Mouse (Mus musculus) kidney, embryonic 15.5 days (tissue): Measurements from ENCODE around the gene Pcnx. TPM values are rescaled to one million over a fixed set of nuclear protein-coding genes. Genes with fewer than 3 reads are reported as not detected.
"Not testable (repeated sequence)": the region's sequence is repeated elsewhere in the genome, so short reads cannot be mapped to it uniquely, and the experiment has no call there.

ENCODE experiments used
- ATAC-seq: fragments of 200-750 bp; cut with Nextera tagmentation; replicated peaks from 2 replicates; pipeline ENCODE4 v1.8.0; 2017; ENCODE audit warnings: moderate TSS enrichment; ENCODE audit not compliant: low FRiP score
- H3K27ac ChIP-seq: fragments of 300-500 bp; sonication (generic); 2 replicates; pipeline ENCODE4 v1.5.1; 2015; ENCODE audit warnings: mild to moderate bottlenecking, inconsistent platforms
- H3K27me3 ChIP-seq: fragments of 300-500 bp; sonication (generic); 2 replicates; pipeline ENCODE4 v1.6.1; 2015; ENCODE audit warnings: inconsistent platforms
- H3K36me3 ChIP-seq: fragments of 300-500 bp; sonication (generic); 2 replicates; pipeline ENCODE4 v1.6.1; 2015; ENCODE audit warnings: inconsistent platforms
- H3K4me1 ChIP-seq: fragments of 300-500 bp; sonication (generic); 2 replicates; pipeline ENCODE4 v1.6.1; 2015; ENCODE audit warnings: inconsistent platforms
- H3K4me2 ChIP-seq: fragments of 300-500 bp; sonication (generic); 2 replicates; pipeline ENCODE4 v1.6.1; 2015; ENCODE audit warnings: moderate library complexity, mild to moderate bottlenecking, inconsistent platforms
- H3K4me3 ChIP-seq: fragments of 300-500 bp; sonication (generic); replicated peaks from 2 replicates; pipeline ENCODE4 v1.5.1; 2015; ENCODE audit warnings: mild to moderate bottlenecking, inconsistent platforms
- H3K9ac ChIP-seq: fragments of 300-500 bp; sonication (generic); 2 replicates; pipeline ENCODE4 v1.6.1; 2015; ENCODE audit warnings: mild to moderate bottlenecking, inconsistent platforms
- H3K9me3 ChIP-seq: fragments of 300-500 bp; sonication (generic); replicated peaks from 2 replicates; pipeline ENCODE4 v1.6.1; 2016; ENCODE audit warnings: inconsistent platforms
- WGBS: fragments of 180-500 bp; shearing (Covaris S2); methylation state at CpG from one replicate; pipeline ENCODE4 v1.1.7; 2015; ENCODE audit warnings: mixed read lengths; 5-methylcytosine and 5-hydroxymethylcytosine counted together
- polyA plus RNA-seq: library from polyadenylated mRNA; unstranded; fragments of >200 nt; fragmentation: Nextera tagmentation; extraction: Ambion mirVana; gene quantifications from 2 replicates; pipeline ENCODE4 v1.2.1, GENCODE M21; 2015

Gene Pcnx
- polyA plus RNA-seq, 1 experiment from 2014 or later, result 10.2 TPM

- no peak for ATAC-seq
- Histone ChIP-seq H3K9me3 (no peaks in the 10 kb centered on the region), H3K9ac (no peak overlapping the region), H3K36me3 (peaks cover 95% of the 10 kb centered on the region), H3K4me1 (no peaks in the 10 kb centered on the region), H3K27me3 (no peaks in the 10 kb centered on the region), H3K4me3 (no peak overlapping the region), H3K27ac (no peak overlapping the region), H3K4me2 (no peak overlapping the region)
- 91% methylated on average over 2 of the region's 2 CpGs for WGBS
These were observed 119.5 kb downstream of the Pcnx start for GRCm38 (mm10) chr12:81979312-81979711.

GRCm38 (mm10) chr12:81992106-81992505 is 132.3 kb downstream of the Pcnx start:
- Histone ChIP-seq H3K36me3 (peaks cover 90% of the 10 kb centered on the region), H3K27ac (no peak overlapping the region), H3K4me2 (no peak overlapping the region), H3K9me3 (no peaks in the 10 kb centered on the region), H3K9ac (no peak overlapping the region), H3K27me3 (no peaks in the 10 kb centered on the region), H3K4me3 (no peak overlapping the region), H3K4me1 (peaks cover 6% of the 10 kb centered on the region; the same call in 1 of the 2 replicates)
- no peak for ATAC-seq
- 91% methylated on average over 4 of the region's 4 CpGs for WGBS

- 76% methylated on average over 6 of the region's 6 CpGs for WGBS
- H3K9me3 ChIP-seq, result no peaks in the 10 kb centered on the region
- no peak overlapping the region for H3K4me3 ChIP-seq
- H3K9ac ChIP-seq, result no peak overlapping the region
- ATAC-seq, result no peak
- H3K4me1 ChIP-seq, result peaks cover 6% of the 10 kb centered on the region; the same call in 1 of the 2 replicates
- H3K36me3 ChIP-seq, result peaks cover 86% of the 10 kb centered on the region
- no peak overlapping the region for H3K27ac ChIP-seq
- no peaks in the 10 kb centered on the region for H3K27me3 ChIP-seq
- no peak overlapping the region for H3K4me2 ChIP-seq
These were observed 133.2 kb downstream of the Pcnx start for GRCm38 (mm10) chr12:81992996-81993395.

GRCm38 (mm10) chr12:81994911-81995667 is 135.3 kb downstream of the Pcnx start:
- Histone ChIP-seq H3K4me1 (peaks cover 6% of the 10 kb centered on the region; the same call in 1 of the 2 replicates), H3K4me3 (no peak overlapping the region), H3K4me2 (no peak overlapping the region), H3K9me3 (no peaks in the 10 kb centered on the region), H3K9ac (no peak overlapping the region), H3K27me3 (no peaks in the 10 kb centered on the region), H3K27ac (no peak overlapping the region), H3K36me3 (peaks cover 68% of the 10 kb centered on the region)
- WGBS, result 88% methylated on average over 20 of the region's 20 CpGs
- no peak for ATAC-seq

- Histone ChIP-seq H3K9ac (no peak overlapping the region), H3K27ac (no peak overlapping the region), H3K27me3 (no peaks in the 10 kb centered on the region), H3K4me3 (no peak overlapping the region), H3K9me3 (no peaks in the 10 kb centered on the region), H3K36me3 (peaks cover 53% of the 10 kb centered on the region), H3K4me2 (no peak overlapping the region), H3K4me1 (no peaks in the 10 kb centered on the region)
- no peak for ATAC-seq
- WGBS, result 78% methylated on average over 14 of the region's 14 CpGs
These were observed 137.0 kb downstream of the Pcnx start for GRCm38 (mm10) chr12:81996679-81997362.

GRCm38 (mm10) chr12:81997497-81997896 is 137.7 kb downstream of the Pcnx start:
- no peak overlapping the region for H3K4me2 ChIP-seq
- H3K27me3 ChIP-seq, result no peaks in the 10 kb centered on the region
- H3K4me3 ChIP-seq, result no peak overlapping the region
- peaks cover 46% of the 10 kb centered on the region for H3K36me3 ChIP-seq
- no peaks in the 10 kb centered on the region for H3K4me1 ChIP-seq
- no peak overlapping the region for H3K27ac ChIP-seq
- 46% methylated on average over 3 of the region's 3 CpGs for WGBS
- H3K9ac ChIP-seq, result no peak overlapping the region
- no peaks in the 10 kb centered on the region for H3K9me3 ChIP-seq
- ATAC-seq, result no peak

- not testable (repeated sequence) for H3K4me2 ChIP-seq, H3K27me3 ChIP-seq, H3K27ac ChIP-seq, H3K4me3 ChIP-seq, H3K36me3 ChIP-seq, H3K4me1 ChIP-seq, H3K9me3 ChIP-seq, H3K9ac ChIP-seq
- peak; percentile 79 for ATAC-seq
- WGBS, result no CpG with 5 or more reads among the region's 6 CpGs
These were observed 142.9 kb downstream of the Pcnx start for GRCm38 (mm10) chr12:82002697-82003096.

- H3K4me3 ChIP-seq, H3K4me2 ChIP-seq, ATAC-seq, H3K9me3 ChIP-seq, H3K27ac ChIP-seq, H3K9ac ChIP-seq, H3K27me3 ChIP-seq, H3K4me1 ChIP-seq, H3K36me3 ChIP-seq: not testable (repeated sequence)
- WGBS, result no CpG with 5 or more reads among the region's 6 CpGs
These were observed 166.2 kb downstream of the Pcnx start for GRCm38 (mm10) chr12:82025901-82026633.

GRCm38 (mm10) chr12:82033524-82033923 is 173.7 kb downstream of the Pcnx start:
- H3K36me3 ChIP-seq, H3K27me3 ChIP-seq: not testable (repeated sequence)

GRCm38 (mm10) chr12:82033973-82034372 is 174.2 kb downstream of the Pcnx start:
- H3K36me3 ChIP-seq, H3K4me3 ChIP-seq, ATAC-seq, H3K4me1 ChIP-seq, H3K27me3 ChIP-seq, H3K27ac ChIP-seq, H3K4me2 ChIP-seq, H3K9me3 ChIP-seq, H3K9ac ChIP-seq: not testable (repeated sequence)
- no CpG with 5 or more reads among the region's 6 CpGs for WGBS

More at GRCm38 (mm10) chr12:82033524-82033923, 173.7 kb downstream of the Pcnx start:
- H3K4me1 ChIP-seq, H3K27ac ChIP-seq, H3K9ac ChIP-seq, H3K4me3 ChIP-seq, H3K4me2 ChIP-seq, H3K9me3 ChIP-seq: not testable (repeated sequence)
- peak; percentile 86 for ATAC-seq
- no CpG with 5 or more reads among the region's 6 CpGs for WGBS

- not testable (repeated sequence) for H3K4me1 ChIP-seq, H3K4me2 ChIP-seq, H3K4me3 ChIP-seq, ATAC-seq, H3K9ac ChIP-seq, H3K36me3 ChIP-seq, H3K27me3 ChIP-seq, H3K9me3 ChIP-seq, H3K27ac ChIP-seq
- no CpG with 5 or more reads among the region's 4 CpGs for WGBS
These were observed 184.3 kb downstream of the Pcnx start for GRCm38 (mm10) chr12:82044078-82044477.
